Comparison of ENCODE assay signal across 16 mouse cellular contexts in the genomic region with DNA sequence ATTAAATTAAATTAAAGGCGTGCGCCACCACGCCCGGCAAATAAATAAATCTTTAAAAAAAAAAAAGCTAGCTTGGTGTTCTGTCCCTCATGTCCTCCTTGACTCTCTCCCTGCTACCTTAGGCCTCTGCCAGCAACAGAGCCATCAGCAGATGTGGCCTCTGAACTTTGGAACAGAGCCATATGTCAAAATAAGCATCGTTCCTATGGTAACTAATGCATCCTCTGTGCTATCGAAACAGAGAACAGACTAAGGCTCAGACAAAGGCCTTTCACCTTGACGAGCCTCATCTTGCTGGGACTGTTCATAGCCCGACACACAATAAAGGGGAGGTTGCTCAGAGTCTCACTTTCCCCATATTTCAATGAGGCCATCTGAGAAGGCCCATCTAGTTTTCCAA. TPM values are rescaled to one million over a fixed set of nuclear protein-coding genes. Genes with fewer than 3 reads are reported as not detected.
A peak's percentile ranks its signal among the peaks of the same experiment; 100 is the strongest.
DNase-seq lines count a peak whose midpoint lies in the region; ATAC-seq and TF ChIP-seq lines count a peak whose summit lies in the region.
"Had no signal": no experiment of that assay in that cellular context is flagged by ENCODE, and none has a peak within 500 bp of the region (broad histone marks: within the 10 kb centered on the region; RNA-seq: fewer than 3 reads in every experiment).

No protein-coding gene starts in this region.

- H3K27me3 ChIP-seq in liver, embryonic 11.5 days (replicated peaks; ENCODE audit: control insufficient read depth, insufficient read depth, low read length) = no peaks in the 10 kb centered on the region
- no peaks in the 10 kb centered on the region for H3K27me3 ChIP-seq in liver, postnatal 0 days (ENCODE audit: insufficient read depth, low read length)
- H3K27me3 ChIP-seq in embryonic facial prominence, embryonic 10.5 days (replicated peaks; ENCODE audit: low read depth, poor library complexity, severe bottlenecking) = no peaks in the 10 kb centered on the region
- H3K27me3 ChIP-seq in heart, adult 2 months (ENCODE audit: control insufficient read depth, insufficient read depth, low read length) = no peaks in the 10 kb centered on the region
- H3K27me3 ChIP-seq: liver, embryonic 15.5 days; megakaryocyte, embryonic 14.5 days had no signal

- H3K79me2 ChIP-seq in heart, adult 2 months (replicated peaks; ENCODE audit: control insufficient read depth, insufficient read depth, low read length) = no peaks in the 10 kb centered on the region

- WGBS in liver, embryonic 11.5 days = 85% methylated on average over 8 of the region's 8 CpGs
- WGBS in liver, postnatal 0 days (ENCODE audit: insufficient replicate concordance) = 71% methylated on average over 8 of the region's 8 CpGs
- 47% methylated on average over 8 of the region's 8 CpGs for WGBS in embryonic facial prominence, embryonic 10.5 days
- WGBS in heart, adult 2 months = 75% methylated on average over 8 of the region's 8 CpGs

- H3K4me3 ChIP-seq in liver, embryonic 11.5 days (ENCODE audit: low read depth, low read length) = no peak overlapping the region
- no peak overlapping the region for H3K4me3 ChIP-seq in liver, postnatal 0 days (ENCODE audit: low read depth, low read length)
- H3K4me3 ChIP-seq in embryonic facial prominence, embryonic 10.5 days = 0 out of 2 replicates have a peak overlapping the region, but pooled peaks have one; percentile 6
- no peak overlapping the region for H3K4me3 ChIP-seq in heart, adult 2 months
- H3K4me3 ChIP-seq: erythroblast, embryonic 14.5 days; liver, embryonic 15.5 days; megakaryocyte, embryonic 14.5 days had no signal

- no peak for DNase-seq in liver, embryonic 11.5 days (ENCODE audit: low spot score)
- DNase-seq in liver, postnatal 0 days = no peak
- peak; percentile 28 for DNase-seq in brain, adult 2 months (ENCODE audit: low read depth, low spot score)
- peak; percentile 54 for DNase-seq in embryonic facial prominence, embryonic 10.5 days (ENCODE audit: low spot score)
- DNase-seq in mesoderm, embryonic 11.5 days (ENCODE audit: low read depth, low spot score) = peak; percentile 70
- DNase-seq in thymus, postnatal 10 days (ENCODE audit: low spot score in 2 of 2) = no peak
- DNase-seq in ovary, adult 18-20 months (ENCODE audit: low spot score) = no peak
- DNase-seq in heart, adult 2 months = no peak
- DNase-seq: adrenal gland, postnatal 36 days; cerebellum, adult 9-10 months; heart, postnatal 14 days; kidney, adult 8-10 months had no signal

- H3K4me1 ChIP-seq in liver, embryonic 11.5 days (replicated peaks; ENCODE audit: control insufficient read depth, insufficient read depth, low read length) = peaks cover 3% of the 10 kb centered on the region
- peaks cover 6% of the 10 kb centered on the region for H3K4me1 ChIP-seq in liver, postnatal 0 days (ENCODE audit: insufficient read depth)
- H3K4me1 ChIP-seq in embryonic facial prominence, embryonic 10.5 days = peaks cover 39% of the 10 kb centered on the region
- peaks cover 3% of the 10 kb centered on the region; the same call in 1 of the 2 replicates for H3K4me1 ChIP-seq in heart, adult 2 months (ENCODE audit: control insufficient read depth, insufficient read depth, low read length)

- no peak for TF ChIP-seq EP300 in liver, postnatal 0 days (IDR thresholded peaks at IDR 0.05; ENCODE audit: low read depth)
- no peak for TF ChIP-seq EP300 in heart, adult 2 months (IDR thresholded peaks at IDR 0.05; ENCODE audit: insufficient read depth, low read depth, low read length)

- H3K9ac ChIP-seq in liver, embryonic 11.5 days (ENCODE audit: low read depth, low read length) = no peak overlapping the region
- H3K9ac ChIP-seq in liver, postnatal 0 days (replicated peaks) = no peak overlapping the region
- no peak overlapping the region for H3K9ac ChIP-seq in heart, adult 2 months (ENCODE audit: low read depth, low read length)
- H3K9ac ChIP-seq: liver, embryonic 15.5 days had no signal

- H3K27ac ChIP-seq in liver, embryonic 11.5 days (ENCODE audit: low read depth, low read length) = 0 out of 2 replicates have a peak overlapping the region, but pooled peaks have one; percentile 5
- no peak overlapping the region for H3K27ac ChIP-seq in liver, postnatal 0 days (ENCODE audit: low read depth)
- peak overlapping the region; percentile 80 for H3K27ac ChIP-seq in embryonic facial prominence, embryonic 10.5 days (replicated peaks)
- H3K27ac ChIP-seq in heart, adult 2 months = no peak overlapping the region

- intact Hi-C loops in heart, adult 2 months (cut with DNase I) = loop anchor here (10.0 kb wide), 1 partner anchor 79 kb away; a partner anchor contains a TSS

- no peak overlapping the region for H3K4me2 ChIP-seq in liver, embryonic 11.5 days
- H3K4me2 ChIP-seq in liver, postnatal 0 days (ENCODE audit: low read depth, low read length) = no peak overlapping the region
- H3K4me2 ChIP-seq: liver, embryonic 15.5 days had no signal

- ATAC-seq in liver, embryonic 11.5 days (replicated peaks; ENCODE audit: low FRiP score) = no peak
- ATAC-seq in liver, postnatal 0 days = no peak

- H3K36me3 ChIP-seq in liver, embryonic 11.5 days (ENCODE audit: control insufficient read depth, insufficient read depth, low read length) = peaks cover 4% of the 10 kb centered on the region; the same call in 1 of the 2 replicates
- H3K36me3 ChIP-seq in liver, postnatal 0 days (replicated peaks; ENCODE audit: insufficient read depth, low read length) = peaks cover 7% of the 10 kb centered on the region; the same call in 1 of the 2 replicates
- H3K36me3 ChIP-seq in embryonic facial prominence, embryonic 10.5 days (replicated peaks) = peaks cover 5% of the 10 kb centered on the region; the same call in 1 of the 2 replicates
- no peaks in the 10 kb centered on the region for H3K36me3 ChIP-seq in heart, adult 2 months (ENCODE audit: control insufficient read depth, insufficient read depth, low read length)

- TF ChIP-seq CTCF in liver, postnatal 0 days (IDR thresholded peaks at IDR 0.05; ENCODE audit: low read depth) = no peak
- TF ChIP-seq CTCF in heart, adult 2 months (IDR thresholded peaks at IDR 0.05) = no peak

- no peak for TF ChIP-seq POLR2A in heart, adult 2 months (IDR thresholded peaks at IDR 0.05; ENCODE audit: insufficient read depth, low read depth, low read length)

- H3K9me3 ChIP-seq in liver, embryonic 11.5 days (ENCODE audit: control insufficient read depth, low read length) = no peaks in the 10 kb centered on the region; the same call in 1 of the 2 replicates
- H3K9me3 ChIP-seq in liver, postnatal 0 days (ENCODE audit: low read length) = no peaks in the 10 kb centered on the region
- H3K9me3 ChIP-seq in embryonic facial prominence, embryonic 10.5 days = no peaks in the 10 kb centered on the region
- H3K9me3 ChIP-seq: liver, embryonic 15.5 days; megakaryocyte, embryonic 14.5 days had no signal

RNA-seq across cellular contexts. Expression of a gene that starts 4.8 kb away (rescaled TPM):
- polyA plus RNA-seq in liver, embryonic 11.5 days (2014; fragmentation: Nextera tagmentation; extraction: Ambion mirVana) = 34.6 and 35.1 TPM in 2 replicates
- polyA plus RNA-seq in liver, postnatal 0 days (2015; fragmentation: Nextera tagmentation; extraction: Ambion mirVana) = 38.6 and 41.6 TPM in 2 replicates
- polyA plus RNA-seq in embryonic facial prominence, embryonic 10.5 days (2016; fragmentation: Nextera tagmentation; extraction: Ambion mirVana) = 29.1 and 30.2 TPM in 2 replicates
- total RNA-seq in heart, adult 2 months (2021) = 10 to 100 TPM; 14.1 to 16.6 TPM
- 22.0 and 29.5 TPM in 2 replicates for polyA plus RNA-seq in heart, adult 2 months (2012; rRNA removed)

RNA-seq across cellular contexts. Expression of a gene that starts 4.9 kb away (rescaled TPM):
- 56.1 and 60.8 TPM in 2 replicates for polyA plus RNA-seq in liver, embryonic 11.5 days (2014; fragmentation: Nextera tagmentation; extraction: Ambion mirVana)
- 15.0 and 15.6 TPM in 2 replicates for polyA plus RNA-seq in liver, postnatal 0 days (2015; fragmentation: Nextera tagmentation; extraction: Ambion mirVana)
- 66.1 and 67.7 TPM in 2 replicates for polyA plus RNA-seq in embryonic facial prominence, embryonic 10.5 days (2016; fragmentation: Nextera tagmentation; extraction: Ambion mirVana)
- 10 to 100 TPM in 1 of 2 experiments, 1 to 10 TPM in 1; 8.7 to 10.3 TPM for total RNA-seq in heart, adult 2 months (2021)
- 13.1 and 15.4 TPM in 2 replicates for polyA plus RNA-seq in heart, adult 2 months (2012; rRNA removed)

RNA-seq across cellular contexts. Expression of a gene that starts 17.5 kb away (rescaled TPM):
- 0.15 TPM in 1 of 2 replicates, not detected in the other for polyA plus RNA-seq in liver, embryonic 11.5 days (2014; fragmentation: Nextera tagmentation; extraction: Ambion mirVana)
- 0.59 and 1.1 TPM in 2 replicates for polyA plus RNA-seq in liver, postnatal 0 days (2015; fragmentation: Nextera tagmentation; extraction: Ambion mirVana)
- not detected in 2 replicates for polyA plus RNA-seq in embryonic facial prominence, embryonic 10.5 days (2016; fragmentation: Nextera tagmentation; extraction: Ambion mirVana)
- total RNA-seq in heart, adult 2 months (2021) = 1 to 10 TPM in 1 of 2 experiments, under 1 TPM in 1; 0.98 to 1.6 TPM
- polyA plus RNA-seq in heart, adult 2 months (2012; rRNA removed) = 2.3 and 3.2 TPM in 2 replicates
- total RNA-seq: neutrophil, adult 5-6 weeks had no signal
- polyA plus RNA-seq: erythroblast, embryonic 14.5 days had no signal

RNA-seq across cellular contexts. Expression of a gene that starts 17.7 kb away (rescaled TPM):
- 2.0 and 2.4 TPM in 2 replicates for polyA plus RNA-seq in liver, embryonic 11.5 days (2014; fragmentation: Nextera tagmentation; extraction: Ambion mirVana)
- 0.46 and 0.63 TPM in 2 replicates for polyA plus RNA-seq in liver, postnatal 0 days (2015; fragmentation: Nextera tagmentation; extraction: Ambion mirVana)
- 0.87 and 0.89 TPM in 2 replicates for polyA plus RNA-seq in embryonic facial prominence, embryonic 10.5 days (2016; fragmentation: Nextera tagmentation; extraction: Ambion mirVana)
- total RNA-seq in heart, adult 2 months (2021) = not detected
- not detected in 2 replicates for polyA plus RNA-seq in heart, adult 2 months (2012; rRNA removed)
- total RNA-seq: heart, postnatal 14 days; neutrophil, adult 5-6 weeks had no signal

RNA-seq across cellular contexts. Expression of a gene that starts 18.0 kb away (rescaled TPM):
- 70.6 and 73.4 TPM in 2 replicates for polyA plus RNA-seq in liver, embryonic 11.5 days (2014; fragmentation: Nextera tagmentation; extraction: Ambion mirVana)
- polyA plus RNA-seq in liver, postnatal 0 days (2015; fragmentation: Nextera tagmentation; extraction: Ambion mirVana) = 16.7 and 20.5 TPM in 2 replicates
- polyA plus RNA-seq in embryonic facial prominence, embryonic 10.5 days (2016; fragmentation: Nextera tagmentation; extraction: Ambion mirVana) = 111 and 112 TPM in 2 replicates
- total RNA-seq in heart, adult 2 months (2021) = 10 to 100 TPM; 62.1 to 72.9 TPM
- polyA plus RNA-seq in heart, adult 2 months (2012; rRNA removed) = 153 and 155 TPM in 2 replicates

Comparison
In these comparisons a context has a peak if more than half of its experiments do, and no peak if none do; other contexts are left out.
1. H3K27ac ChIP-seq: peak in liver, embryonic 11.5 days (single experiment) and embryonic facial prominence, embryonic 10.5 days (single experiment); none in liver, postnatal 0 days (single experiment) and heart, adult 2 months (single experiment).
2. DNase-seq: peak in brain, adult 2 months (single experiment), embryonic facial prominence, embryonic 10.5 days (single experiment) and mesoderm, embryonic 11.5 days (single experiment); none in liver, embryonic 11.5 days (single experiment), liver, postnatal 0 days (single experiment), thymus, postnatal 10 days (0 of 2), ovary, adult 18-20 months (single experiment) and heart, adult 2 months (0 of 2).